23 mouse cellular contexts compared by ENCODE assay signal in the genomic region with DNA sequence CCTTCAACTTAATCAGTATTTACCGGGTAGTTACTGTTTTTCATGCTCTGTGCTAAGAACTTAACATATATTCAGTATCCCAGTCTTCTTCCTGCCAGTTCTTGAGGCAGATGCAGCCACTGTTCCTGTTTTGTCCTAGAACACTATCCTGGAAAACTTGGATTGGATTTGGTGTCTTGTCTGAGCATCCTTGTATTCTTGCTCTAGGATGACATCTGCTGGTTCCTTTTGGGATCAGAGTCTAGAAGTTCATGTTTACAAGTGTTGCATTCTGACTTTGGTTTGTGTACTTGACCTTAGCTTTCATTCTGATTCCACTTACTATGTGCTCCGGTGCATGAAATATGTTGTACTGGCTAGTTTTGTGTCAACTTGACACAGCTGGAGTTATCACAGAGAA. TPM values are rescaled to one million over a fixed set of nuclear protein-coding genes. Genes with fewer than 3 reads are reported as not detected.
A peak's percentile ranks its signal among the peaks of the same experiment; 100 is the strongest.
DNase-seq lines count a peak whose midpoint lies in the region; ATAC-seq and TF ChIP-seq lines count a peak whose summit lies in the region.
"Had no signal": no experiment of that assay in that cellular context is flagged by ENCODE, and none has a peak within 500 bp of the region (broad histone marks: within the 10 kb centered on the region; RNA-seq: fewer than 3 reads in every experiment).

No protein-coding gene starts in this region.

- no peaks in the 10 kb centered on the region for H3K9me3 ChIP-seq in E14TG2a.4 (ENCODE audit: low read length)
- H3K9me3 ChIP-seq: heart, embryonic 13.5 days; intestine, embryonic 15.5 days; limb, embryonic 13.5 days; neural tube, embryonic 15.5 days had no signal

- H3K4me1 ChIP-seq in E14TG2a.4 (replicated peaks; ENCODE audit: low read depth, low read length), result no peaks in the 10 kb centered on the region
- H3K4me1 ChIP-seq: heart, embryonic 13.5 days; intestine, embryonic 15.5 days; limb, embryonic 13.5 days; neural tube, embryonic 15.5 days had no signal

- TF ChIP-seq CTCF in gastrocnemius, adult 2 months (IDR thresholded peaks at IDR 0.05), result peak; percentile 15; the same call in 1 of the 2 replicates
- TF ChIP-seq CTCF in E14TG2a.4 (conservative IDR thresholded peaks at IDR 0.05; ENCODE audit: low read length), result 0 out of 2 replicates have a peak, but pooled peaks have one; percentile 11

- DNase-seq in gastrocnemius, adult 2 months, result no peak
- DNase-seq in gastrocnemius, adult 18-20 months (ENCODE audit: low spot score), result no peak
- DNase-seq in left cerebral cortex, postnatal 14 days (ENCODE audit: low spot score in 2 of 2), result peak; percentile 3 to 6
- no peak for DNase-seq in left cerebral cortex, postnatal 10 days (ENCODE audit: extremely low spot score in 1 of 2, low spot score in 2 of 2)
- DNase-seq in ZHBTc4 (ENCODE audit: low read depth, low spot score), result peak; percentile 17
- DNase-seq: adrenal gland, postnatal 36 days; cerebellum, adult 11-12 months; gastrocnemius, postnatal 36 days; lung, adult 2 months; right cerebral cortex, adult 18-20 months; spleen, adult 18-20 months had no signal

- no peaks in the 10 kb centered on the region for H3K36me3 ChIP-seq in E14TG2a.4 (ENCODE audit: insufficient read depth, low read length)
- H3K36me3 ChIP-seq: heart, embryonic 13.5 days; intestine, embryonic 15.5 days; limb, embryonic 13.5 days; neural tube, embryonic 15.5 days had no signal

- no peak for ATAC-seq in activated CD4-positive, CD25-positive, alpha-beta regulatory T cell, adult 4 months
- ATAC-seq: forebrain, embryonic 16.5 days; intestine, embryonic 15.5 days had no signal

- intact Hi-C loops in gastrocnemius, adult 2 months (cut with DNase I), result no loop called here
- intact Hi-C loops in left cerebral cortex, postnatal 14 days (cut with DNase I), result no loop called here
- intact Hi-C loops in left cerebral cortex, postnatal 10 days (cut with DNase I), result no loop called here

- no peak overlapping the region for H3K4me3 ChIP-seq in gastrocnemius, adult 2 months
- H3K4me3 ChIP-seq in E14TG2a.4 (replicated peaks; ENCODE audit: low read length), result no peak overlapping the region
- H3K4me3 ChIP-seq: heart, embryonic 13.5 days; intestine, embryonic 15.5 days; limb, embryonic 13.5 days; neural tube, embryonic 15.5 days had no signal

- no peaks in the 10 kb centered on the region for H3K27me3 ChIP-seq in E14TG2a.4 (ENCODE audit: insufficient read depth, low read length)
- H3K27me3 ChIP-seq: heart, embryonic 13.5 days; intestine, embryonic 15.5 days; limb, embryonic 13.5 days; neural tube, embryonic 15.5 days had no signal

- H3K27ac ChIP-seq in gastrocnemius, adult 2 months, result no peak overlapping the region
- H3K27ac ChIP-seq: heart, embryonic 13.5 days; intestine, embryonic 15.5 days; limb, embryonic 13.5 days; neural tube, embryonic 15.5 days had no signal

RNA-seq across cellular contexts. Expression of a gene that starts 55.4 kb away (rescaled TPM):
- not detected for total RNA-seq in gastrocnemius, adult 2 months (2021)
- total RNA-seq in gastrocnemius, adult 18-20 months (2021), result not detected
- total RNA-seq in left cerebral cortex, postnatal 14 days (2021), result not detected
- total RNA-seq in left cerebral cortex, postnatal 10 days (2021), result not detected
- not detected for polyA plus RNA-seq in activated CD4-positive, CD25-positive, alpha-beta regulatory T cell, adult 4 months (2017; shearing (Covaris generic))
- total RNA-seq: adrenal gland, postnatal 36 days; gastrocnemius, postnatal 36 days; hematopoietic stem cell, adult 5-6 weeks; megakaryocyte, adult 5-6 weeks had no signal
- polyA plus RNA-seq: cortical plate, adult 2 months; forebrain, embryonic 16.5 days; heart, embryonic 13.5 days; intestine, embryonic 15.5 days; large intestine, adult 2 months; limb, embryonic 13.5 days; lung, adult 2 months; neural tube, embryonic 15.5 days; urinary bladder, adult 2 months had no signal

Comparison
In these comparisons a context has a peak if more than half of its experiments do, and no peak if none do; other contexts are left out.
1. DNase-seq: peak in left cerebral cortex, postnatal 14 days (2 of 2) and ZHBTc4 (single experiment); none in gastrocnemius, adult 2 months (single experiment), gastrocnemius, adult 18-20 months (single experiment) and left cerebral cortex, postnatal 10 days (0 of 2).